In genomic region chr17:88614234-88614633, GRCm38 (mm10) we compare ENCODE assay signal across 10 mouse cellular contexts. TPM values are rescaled to one million over a fixed set of nuclear protein-coding genes. Genes with fewer than 3 reads are reported as not detected.
DNase-seq lines count a peak whose midpoint lies in the region; ATAC-seq lines count a peak whose summit lies in the region.
"Had no signal": no experiment of that assay in that cellular context is flagged by ENCODE, and none has a peak within 500 bp of the region (broad histone marks: within the 10 kb centered on the region; RNA-seq: fewer than 3 reads in every experiment).

No protein-coding gene starts in this region.

- intact Hi-C loops in left cerebral cortex, postnatal 4 days (cut with DNase I): no loop called here

- H3K4me2 ChIP-seq in heart, embryonic 12.5 days: no peak overlapping the region
- no peak overlapping the region for H3K4me2 ChIP-seq in heart, embryonic 11.5 days
- H3K4me2 ChIP-seq in intestine, embryonic 14.5 days (ENCODE audit: low read length): no peak overlapping the region
- no peak overlapping the region for H3K4me2 ChIP-seq in forebrain, embryonic 16.5 days (ENCODE audit: low read length)
- H3K4me2 ChIP-seq: embryonic facial prominence, embryonic 13.5 days had no signal

- peak; percentile 66 for DNase-seq in R1 (ENCODE audit: low read depth, low spot score)
- no peak for DNase-seq in intestine, embryonic 14.5 days (ENCODE audit: low spot score)
- peak; percentile 59 for DNase-seq in lung, postnatal 25 days (ENCODE audit: low spot score)
- DNase-seq in urinary bladder, adult 18-20 months (ENCODE audit: low spot score in 2 of 2): no peak
- no peak for DNase-seq in left cerebral cortex, postnatal 4 days
- DNase-seq: layer of hippocampus, adult 9-11 months had no signal

- peaks cover 18% of the 10 kb centered on the region for H3K4me1 ChIP-seq in heart, embryonic 12.5 days (replicated peaks)
- peaks cover 4% of the 10 kb centered on the region; the same call in 1 of the 2 replicates for H3K4me1 ChIP-seq in heart, embryonic 11.5 days (ENCODE audit: control insufficient read depth, insufficient read depth, low read length)
- no peaks in the 10 kb centered on the region for H3K4me1 ChIP-seq in intestine, embryonic 14.5 days (replicated peaks; ENCODE audit: control insufficient read depth, insufficient read depth, low read length)
- H3K4me1 ChIP-seq in forebrain, embryonic 16.5 days (replicated peaks; ENCODE audit: control insufficient read depth, insufficient read depth, low read length): no peaks in the 10 kb centered on the region

- no peaks in the 10 kb centered on the region for H3K27me3 ChIP-seq in heart, embryonic 12.5 days (replicated peaks)
- H3K27me3 ChIP-seq in heart, embryonic 11.5 days (ENCODE audit: control insufficient read depth, insufficient read depth, low read length): no peaks in the 10 kb centered on the region
- no peaks in the 10 kb centered on the region for H3K27me3 ChIP-seq in intestine, embryonic 14.5 days (replicated peaks; ENCODE audit: control insufficient read depth, insufficient read depth, low read length)
- H3K27me3 ChIP-seq in forebrain, embryonic 16.5 days (replicated peaks; ENCODE audit: control insufficient read depth, insufficient read depth, low read length): no peaks in the 10 kb centered on the region
- H3K27me3 ChIP-seq: embryonic facial prominence, embryonic 13.5 days had no signal

- H3K4me3 ChIP-seq in heart, embryonic 12.5 days: no peak overlapping the region
- no peak overlapping the region for H3K4me3 ChIP-seq in heart, embryonic 11.5 days (ENCODE audit: low read depth, low read length)
- H3K4me3 ChIP-seq in intestine, embryonic 14.5 days (ENCODE audit: low read depth, low read length): no peak overlapping the region
- no peak overlapping the region for H3K4me3 ChIP-seq in forebrain, embryonic 16.5 days (replicated peaks; ENCODE audit: low read length)
- H3K4me3 ChIP-seq: embryonic facial prominence, embryonic 13.5 days had no signal

- H3K36me3 ChIP-seq in heart, embryonic 12.5 days: peaks cover 13% of the 10 kb centered on the region; the same call in 1 of the 2 replicates
- no peaks in the 10 kb centered on the region for H3K36me3 ChIP-seq in heart, embryonic 11.5 days (ENCODE audit: control insufficient read depth, insufficient read depth, low read length)
- H3K36me3 ChIP-seq in intestine, embryonic 14.5 days (ENCODE audit: control insufficient read depth, insufficient read depth, low read length): no peaks in the 10 kb centered on the region
- H3K36me3 ChIP-seq in forebrain, embryonic 16.5 days (ENCODE audit: control insufficient read depth, insufficient read depth): no peaks in the 10 kb centered on the region

- H3K9me3 ChIP-seq in heart, embryonic 12.5 days (replicated peaks): no peaks in the 10 kb centered on the region
- H3K9me3 ChIP-seq in heart, embryonic 11.5 days (replicated peaks; ENCODE audit: control insufficient read depth, low read length): no peaks in the 10 kb centered on the region
- no peaks in the 10 kb centered on the region for H3K9me3 ChIP-seq in intestine, embryonic 14.5 days (ENCODE audit: control insufficient read depth, low read length)
- H3K9me3 ChIP-seq in forebrain, embryonic 16.5 days (ENCODE audit: control insufficient read depth, low read length): no peaks in the 10 kb centered on the region
- H3K9me3 ChIP-seq: embryonic facial prominence, embryonic 13.5 days had no signal

- ATAC-seq in heart, embryonic 12.5 days (ENCODE audit: insufficient number of reproducible peaks, low FRiP score): no peak
- no peak for ATAC-seq in heart, embryonic 11.5 days (replicated peaks; ENCODE audit: insufficient number of reproducible peaks, low FRiP score, low TSS enrichment)
- ATAC-seq in intestine, embryonic 14.5 days (replicated peaks; ENCODE audit: low FRiP score, low TSS enrichment, low read depth): peak; percentile 82
- ATAC-seq in forebrain, embryonic 16.5 days: no peak

- no peak overlapping the region for H3K9ac ChIP-seq in heart, embryonic 12.5 days
- H3K9ac ChIP-seq in heart, embryonic 11.5 days (ENCODE audit: low read depth, low read length): no peak overlapping the region
- H3K9ac ChIP-seq in intestine, embryonic 14.5 days (ENCODE audit: low read length): no peak overlapping the region
- no peak overlapping the region for H3K9ac ChIP-seq in forebrain, embryonic 16.5 days (replicated peaks; ENCODE audit: low read depth, low read length)
- H3K9ac ChIP-seq: embryonic facial prominence, embryonic 13.5 days had no signal

- peak overlapping the region; percentile 68; the same call in 1 of the 2 replicates for H3K27ac ChIP-seq in heart, embryonic 12.5 days (ENCODE audit: poor library complexity, severe bottlenecking)
- no peak overlapping the region for H3K27ac ChIP-seq in heart, embryonic 11.5 days (ENCODE audit: low read depth, low read length)
- no peak overlapping the region for H3K27ac ChIP-seq in intestine, embryonic 14.5 days (ENCODE audit: low read depth)
- no peak overlapping the region for H3K27ac ChIP-seq in forebrain, embryonic 16.5 days (ENCODE audit: low read length)
- H3K27ac ChIP-seq: embryonic facial prominence, embryonic 13.5 days had no signal

- WGBS in heart, embryonic 12.5 days: 41% methylated on average over 3 of the region's 3 CpGs
- 32% methylated on average over 3 of the region's 3 CpGs for WGBS in heart, embryonic 11.5 days (ENCODE audit: insufficient replicate concordance)
- WGBS in intestine, embryonic 14.5 days: 56% methylated on average over 3 of the region's 3 CpGs
- WGBS in forebrain, embryonic 16.5 days: 59% methylated on average over 3 of the region's 3 CpGs

RNA-seq across cellular contexts. Expression of gene Ston1, which starts 16.8 kb away (rescaled TPM):
- 5.4 and 8.4 TPM in 2 replicates for polyA plus RNA-seq in heart, embryonic 12.5 days (2016; fragmentation: Nextera tagmentation; extraction: Ambion mirVana)
- polyA plus RNA-seq in heart, embryonic 11.5 days (2014; fragmentation: Nextera tagmentation; extraction: Ambion mirVana): 6.9 and 11.1 TPM in 2 replicates
- polyA plus RNA-seq in intestine, embryonic 14.5 days (2014; fragmentation: Nextera tagmentation; extraction: Ambion mirVana): 9.9 and 10.7 TPM in 2 replicates
- total RNA-seq in left cerebral cortex, postnatal 4 days (2021): 10 to 100 TPM in 1 of 2 experiments, 1 to 10 TPM in 1; 9.1 to 11.1 TPM
- 1.6 and 1.7 TPM in 2 replicates for polyA plus RNA-seq in forebrain, embryonic 16.5 days (2015; fragmentation: Nextera tagmentation; extraction: Ambion mirVana)

RNA-seq across cellular contexts. Expression of gene Gtf2a1l, which starts 54.2 kb away (rescaled TPM):
- polyA plus RNA-seq in heart, embryonic 12.5 days (2016; fragmentation: Nextera tagmentation; extraction: Ambion mirVana): 0.17 and 0.20 TPM in 2 replicates
- polyA plus RNA-seq in heart, embryonic 11.5 days (2014; fragmentation: Nextera tagmentation; extraction: Ambion mirVana): 0.21 and 0.41 TPM in 2 replicates
- polyA plus RNA-seq in intestine, embryonic 14.5 days (2014; fragmentation: Nextera tagmentation; extraction: Ambion mirVana): 0.50 and 0.92 TPM in 2 replicates
- under 1 TPM in 1 of 2 experiments, not detected in 1; 0.38 TPM for total RNA-seq in left cerebral cortex, postnatal 4 days (2021)
- 0.21 and 0.22 TPM in 2 replicates for polyA plus RNA-seq in forebrain, embryonic 16.5 days (2015; fragmentation: Nextera tagmentation; extraction: Ambion mirVana)

Comparison
In these comparisons a context has a peak if more than half of its experiments do, and no peak if none do; other contexts are left out.
1. DNase-seq: peak in R1 (single experiment) and lung, postnatal 25 days (single experiment); none in intestine, embryonic 14.5 days (single experiment), urinary bladder, adult 18-20 months (0 of 2) and left cerebral cortex, postnatal 4 days (single experiment).